Mouse (Mus musculus) ovary, postnatal 14 days (tissue): ENCODE measurements around the gene Cmtm1.
"Not testable (repeated sequence)": the region's sequence is repeated elsewhere in the genome, so short reads cannot be mapped to it uniquely, and the experiment has no call there.

ENCODE experiments used
- DNase-seq: peaks from one replicate; pipeline ENCODE4 v3.0.0; 2022; ENCODE audit warnings: low spot score

Cmtm1 gene

DNA sequence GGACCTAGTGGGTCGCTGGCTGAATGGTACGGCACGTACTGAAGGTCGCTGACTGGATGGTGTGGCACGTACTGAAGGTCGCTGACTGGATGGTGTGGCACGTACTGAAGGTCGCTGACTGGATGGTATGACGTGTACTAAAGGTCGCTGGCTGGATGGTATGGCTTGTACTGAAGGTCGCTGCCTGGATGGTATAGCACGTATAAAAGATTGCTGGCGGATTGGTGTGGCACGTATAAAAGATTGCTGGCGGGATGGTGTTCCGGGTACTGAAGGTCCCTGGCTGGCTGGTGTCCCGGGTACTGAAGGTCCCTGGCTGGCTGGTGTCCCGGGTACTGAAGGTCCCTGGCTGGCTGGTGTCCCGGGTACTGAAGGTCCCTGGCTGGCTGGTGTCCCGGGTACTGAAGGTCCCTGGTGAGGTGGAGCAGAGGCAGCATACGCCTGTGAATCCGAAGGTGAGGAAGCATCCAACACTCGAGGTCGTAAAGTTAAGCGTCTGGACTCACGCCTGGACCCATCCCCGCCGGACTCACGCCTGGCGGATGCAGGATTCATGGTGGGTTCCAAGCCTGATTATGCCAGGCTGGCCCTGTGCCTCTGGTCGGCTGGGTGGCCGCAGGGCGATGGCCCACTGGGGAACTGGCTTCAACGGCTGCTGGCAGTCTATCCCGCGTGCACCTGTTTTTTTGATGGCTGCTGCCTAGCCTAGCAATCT is at the start of gene Cmtm1, which contains the start of gene Gm45711:
Cmtm1 (minus strand) TSS at position 705 of the 715 bp plus-strand sequence.
Gm45711 (minus strand) TSS at position 641 of the 715 bp plus-strand sequence.
- not testable (repeated sequence) for DNase-seq

DNA sequence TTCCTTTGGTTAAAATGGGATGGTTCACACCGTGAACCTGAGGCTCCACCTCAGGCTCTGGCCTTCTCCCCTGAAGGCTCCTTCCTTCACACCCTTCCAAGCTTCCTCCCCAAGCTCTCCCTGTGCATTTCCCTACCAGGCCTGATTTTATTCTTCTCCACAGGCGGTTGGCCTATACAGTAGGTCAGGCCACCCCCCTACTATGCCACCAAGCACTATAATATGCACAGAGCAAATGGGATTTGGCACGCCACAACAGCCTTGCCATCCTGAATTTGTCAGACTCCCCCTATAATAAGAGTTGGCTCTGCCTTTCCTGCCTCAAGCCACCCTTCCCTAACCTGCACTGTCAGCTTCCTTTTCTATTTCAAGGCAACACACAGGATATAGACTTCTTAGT is 48.7 kb upstream of the Cmtm1 start:
- DNase-seq: no peak

DNA sequence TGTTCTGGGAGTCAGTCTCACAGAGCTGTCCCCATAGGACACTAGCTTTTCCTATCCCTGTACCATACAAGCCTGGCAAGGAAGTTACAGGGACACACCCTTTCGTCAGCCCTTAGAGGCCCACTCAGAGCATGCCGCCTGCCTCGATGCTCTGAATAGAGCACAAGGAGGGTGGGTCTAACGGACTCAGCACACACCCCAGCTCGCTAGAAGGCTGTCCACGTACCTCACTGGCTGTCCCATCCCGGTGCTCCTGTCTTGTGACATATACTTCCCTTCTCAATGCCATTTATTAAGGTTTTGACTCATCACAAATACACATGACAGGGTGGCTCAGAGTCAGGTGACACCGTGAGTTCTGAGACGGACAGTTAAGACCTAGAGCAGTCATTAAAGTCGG is 44.6 kb upstream of the Cmtm1 start:
- DNase-seq: no peak

DNA sequence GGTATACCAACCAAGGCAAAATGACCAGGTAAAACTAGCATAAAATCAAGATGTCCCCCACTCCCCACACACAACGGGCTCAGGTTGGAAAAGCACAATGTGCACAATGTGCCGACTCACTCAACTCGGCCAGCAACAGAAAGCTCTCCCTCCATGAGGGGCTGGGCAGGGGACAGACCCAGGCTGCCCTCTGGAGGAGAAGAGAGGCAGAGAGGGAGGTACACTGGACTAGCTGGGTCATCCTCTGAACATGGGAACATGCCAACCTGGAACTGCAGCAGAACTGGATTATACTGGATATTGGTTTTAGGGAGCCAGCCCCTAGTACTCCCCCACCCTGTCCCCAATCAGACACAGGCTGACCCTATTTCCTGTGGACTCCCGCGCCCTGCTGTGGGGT is 43.2 kb upstream of the Cmtm1 start:
- no peak for DNase-seq

DNA sequence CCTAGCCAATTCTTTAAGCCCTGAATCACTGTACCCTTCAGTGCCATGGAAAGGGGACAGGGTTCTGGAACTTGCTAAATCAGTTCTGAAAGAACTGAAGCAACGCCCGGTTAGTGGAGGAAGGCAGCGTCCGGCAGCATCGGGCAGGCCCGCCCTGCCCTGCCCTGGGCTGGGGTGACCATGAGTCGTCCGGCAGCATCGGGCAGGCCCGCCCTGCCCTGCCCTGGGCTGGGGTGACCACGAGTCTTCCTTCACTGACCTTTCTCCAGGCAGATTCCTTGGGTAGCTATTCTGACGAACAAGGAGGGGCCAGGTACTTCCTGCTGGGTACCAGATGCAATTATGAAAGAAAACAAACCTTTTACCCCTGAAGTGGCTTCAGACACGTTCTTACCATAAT is 40.1 kb upstream of the Cmtm1 start:
- no peak for DNase-seq

DNA sequence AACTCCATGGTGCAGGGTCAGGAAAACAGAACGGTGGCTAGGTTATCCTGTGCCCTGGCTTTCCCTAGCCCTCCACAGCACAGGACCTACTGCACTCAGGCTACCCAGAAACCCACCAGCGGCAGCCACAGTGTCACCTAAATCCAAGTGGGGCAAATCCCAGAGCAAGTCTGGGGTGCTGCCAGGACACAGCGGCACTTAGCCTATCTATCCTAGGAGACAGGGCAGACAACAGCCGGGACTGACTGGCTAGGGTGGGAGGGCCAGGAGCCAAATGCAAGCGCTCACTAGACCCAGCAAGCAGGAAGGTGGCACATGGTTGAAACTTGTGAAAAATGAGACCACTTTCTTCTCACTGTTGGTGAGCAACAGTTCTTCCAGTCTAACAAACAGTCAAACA is 39.0 kb upstream of the Cmtm1 start:
- no peak for DNase-seq

DNA sequence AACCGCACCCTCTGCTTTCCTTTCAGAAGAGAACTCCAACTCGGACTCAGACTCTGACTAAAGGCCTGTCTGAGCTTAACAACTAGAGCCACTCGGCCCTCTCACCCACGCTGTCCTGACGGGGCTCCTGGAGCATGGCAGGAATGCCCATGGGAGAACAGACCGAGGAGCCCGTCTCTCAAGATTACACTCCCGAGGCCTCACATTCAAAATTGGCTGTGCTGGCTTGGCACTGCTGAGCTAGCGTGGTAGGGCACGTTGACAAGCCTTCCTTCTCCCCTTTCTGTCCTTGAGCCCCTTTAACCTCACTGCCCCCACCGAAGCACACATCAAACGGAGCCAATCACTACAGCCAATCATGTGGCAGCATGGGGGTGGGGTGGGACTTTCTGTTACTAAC is 36.8 kb upstream of the Cmtm1 start:
- no peak for DNase-seq

DNA sequence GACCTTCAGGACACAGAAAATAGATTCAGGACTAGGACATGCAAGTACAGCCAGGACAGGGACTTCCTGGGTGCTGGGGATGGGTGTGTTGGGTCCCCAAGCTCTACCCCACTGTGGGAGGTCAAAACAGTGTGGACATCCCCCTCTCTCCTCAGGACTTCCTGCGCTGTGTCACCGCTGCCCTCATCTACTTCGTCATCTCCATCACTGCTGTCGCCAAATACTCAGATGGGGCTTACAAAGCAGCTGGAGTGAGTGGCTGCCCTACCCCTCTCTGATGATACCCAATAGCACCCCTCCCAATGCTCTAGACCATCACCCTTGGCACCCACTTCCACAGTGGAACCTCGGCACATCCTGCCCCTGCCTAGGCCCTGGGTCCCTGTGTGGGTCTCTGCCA is 34.7 kb upstream of the Cmtm1 start:
- no peak for DNase-seq

DNA sequence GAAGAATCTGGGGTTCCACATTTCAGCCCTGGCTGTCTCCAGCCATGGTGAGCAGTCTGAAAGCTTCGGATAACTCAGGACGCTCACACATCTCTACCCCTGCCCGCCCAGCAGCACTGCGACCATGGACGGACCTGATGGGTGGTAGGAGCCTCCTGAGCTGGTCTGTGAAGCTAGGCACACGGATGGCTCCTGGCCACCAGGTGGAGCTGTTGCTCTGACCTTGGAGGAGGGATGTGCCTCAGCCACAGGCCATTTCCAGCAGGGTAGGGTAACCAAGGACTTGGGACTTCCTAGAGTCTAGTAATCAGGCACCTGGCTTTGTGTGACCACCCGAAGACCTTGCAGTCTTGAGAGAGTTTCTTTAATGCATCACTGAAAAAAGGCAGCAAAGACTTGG is 34.0 kb upstream of the Cmtm1 start:
- peak; percentile 86 for DNase-seq

DNA sequence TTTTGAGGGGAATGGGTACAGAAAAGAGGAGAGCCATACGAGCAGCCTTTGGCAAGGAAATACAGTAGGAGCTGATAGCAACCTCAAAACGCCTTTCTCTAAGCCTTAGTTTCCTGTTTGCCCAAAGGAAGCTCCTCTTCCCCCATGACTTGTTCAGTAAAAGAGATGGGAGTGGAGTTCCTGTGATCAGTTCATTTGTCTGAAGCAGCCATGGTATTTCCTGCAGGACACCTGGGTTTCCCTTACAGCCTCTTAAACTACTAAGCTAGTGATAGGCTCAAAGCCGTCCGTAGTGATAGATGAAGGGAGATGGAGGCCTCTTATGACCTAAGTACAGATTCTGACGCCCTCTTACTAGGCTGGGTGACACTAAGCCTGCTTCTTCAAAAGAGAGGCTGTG is 32.5 kb upstream of the Cmtm1 start:
- DNase-seq: no peak

DNA sequence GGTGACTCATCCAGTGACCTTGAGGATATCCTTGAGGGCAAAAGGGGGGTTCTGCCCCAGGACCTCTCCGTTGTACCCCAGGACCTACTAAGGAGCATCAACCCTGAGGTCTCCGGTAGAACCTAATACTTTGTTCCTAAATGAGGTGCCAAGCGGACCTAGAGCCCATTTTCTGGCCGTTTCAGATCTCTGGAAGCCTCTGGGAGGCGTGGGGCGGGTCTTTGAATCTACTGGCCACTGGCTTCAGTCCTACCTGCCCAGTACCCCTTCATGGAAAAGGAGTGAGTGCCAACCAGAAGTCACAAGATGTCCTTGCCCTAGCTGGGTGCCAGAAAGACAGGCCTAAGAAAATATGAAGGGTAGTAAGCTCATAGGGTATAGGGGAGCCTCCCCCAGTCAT is 31.7 kb upstream of the Cmtm1 start:
- DNase-seq: no peak

DNA sequence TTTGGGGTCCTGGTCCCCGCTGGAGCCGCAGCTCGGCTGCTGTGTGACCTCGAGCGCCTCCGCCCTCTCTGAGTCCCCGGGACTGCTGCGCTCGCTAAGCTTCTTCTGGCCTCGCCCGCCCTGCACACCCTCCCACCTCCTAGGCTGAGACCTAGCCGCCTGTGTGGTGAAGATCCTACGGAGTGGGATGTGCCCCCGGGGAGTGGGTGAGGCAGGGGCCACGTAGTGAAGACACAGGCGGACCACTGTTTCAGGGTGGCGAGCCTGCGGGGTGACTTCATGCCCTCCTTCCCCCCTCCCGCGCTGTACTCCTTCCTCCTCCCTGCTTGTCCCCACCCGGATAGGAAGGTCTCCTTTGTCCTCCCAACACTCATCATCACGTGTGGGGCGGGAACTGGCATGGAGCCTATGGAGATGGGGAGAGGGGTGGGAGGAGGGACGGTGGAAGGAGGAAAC is 31.2 kb upstream of the Cmtm1 start:
- DNase-seq: peak; percentile 61

DNA sequence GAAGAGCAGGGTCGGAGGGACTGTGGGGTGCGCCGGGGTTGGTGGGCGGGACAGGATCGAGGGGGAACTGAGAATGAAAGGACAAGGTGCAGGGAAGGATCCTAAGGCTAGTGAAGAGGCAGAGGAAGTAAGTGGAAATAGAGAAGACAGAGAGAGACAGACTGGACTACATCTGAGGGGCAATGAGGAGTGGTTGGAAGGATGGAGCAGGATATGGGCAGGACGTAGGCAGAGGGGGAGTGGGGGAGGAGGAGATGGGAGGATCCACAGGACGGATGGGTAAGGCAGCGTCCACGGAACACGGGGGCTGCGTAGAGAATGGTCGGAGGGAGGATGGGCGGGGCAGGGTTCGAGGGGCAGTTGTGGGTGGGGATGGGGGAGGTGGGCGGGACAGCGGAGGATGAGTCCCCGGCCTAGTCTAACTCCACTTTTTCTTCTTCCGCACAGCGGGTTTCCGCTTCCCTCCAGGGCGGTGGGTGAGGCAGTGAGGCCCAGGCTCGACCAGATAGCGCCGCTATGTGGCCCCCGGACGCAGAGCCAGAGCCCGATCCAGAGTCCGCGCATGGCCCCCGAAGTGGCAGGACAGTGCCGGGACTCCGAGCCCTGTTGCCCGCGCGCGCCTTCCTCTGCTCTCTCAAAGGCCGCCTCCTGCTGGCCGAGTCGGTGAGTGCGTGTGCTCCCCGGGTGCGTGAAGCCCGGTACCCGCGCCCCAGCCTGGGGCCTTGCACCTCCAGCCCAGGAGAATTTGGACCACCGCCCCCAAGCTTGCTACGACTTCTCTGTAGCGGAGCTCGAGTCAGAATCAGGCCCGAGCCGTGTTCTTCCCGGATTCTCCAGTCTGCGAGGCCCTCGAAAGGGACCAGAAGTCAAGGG is 30.5 kb upstream of the Cmtm1 start:
- peak; percentile 66 for DNase-seq

DNA sequence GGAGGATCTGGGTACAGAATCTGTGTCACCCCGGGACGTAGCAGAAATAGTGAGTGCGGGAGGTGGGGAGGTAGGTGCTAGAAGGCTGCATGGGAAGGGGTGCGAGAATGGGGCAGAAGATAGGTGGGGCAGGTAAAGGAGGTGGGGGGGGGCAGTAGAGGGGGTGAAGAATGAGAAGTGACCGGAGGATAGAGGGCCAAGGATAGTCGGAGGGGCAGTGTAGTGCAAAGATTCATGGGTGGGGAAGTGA is 30.0 kb upstream of the Cmtm1 start:
- DNase-seq: no peak

DNA sequence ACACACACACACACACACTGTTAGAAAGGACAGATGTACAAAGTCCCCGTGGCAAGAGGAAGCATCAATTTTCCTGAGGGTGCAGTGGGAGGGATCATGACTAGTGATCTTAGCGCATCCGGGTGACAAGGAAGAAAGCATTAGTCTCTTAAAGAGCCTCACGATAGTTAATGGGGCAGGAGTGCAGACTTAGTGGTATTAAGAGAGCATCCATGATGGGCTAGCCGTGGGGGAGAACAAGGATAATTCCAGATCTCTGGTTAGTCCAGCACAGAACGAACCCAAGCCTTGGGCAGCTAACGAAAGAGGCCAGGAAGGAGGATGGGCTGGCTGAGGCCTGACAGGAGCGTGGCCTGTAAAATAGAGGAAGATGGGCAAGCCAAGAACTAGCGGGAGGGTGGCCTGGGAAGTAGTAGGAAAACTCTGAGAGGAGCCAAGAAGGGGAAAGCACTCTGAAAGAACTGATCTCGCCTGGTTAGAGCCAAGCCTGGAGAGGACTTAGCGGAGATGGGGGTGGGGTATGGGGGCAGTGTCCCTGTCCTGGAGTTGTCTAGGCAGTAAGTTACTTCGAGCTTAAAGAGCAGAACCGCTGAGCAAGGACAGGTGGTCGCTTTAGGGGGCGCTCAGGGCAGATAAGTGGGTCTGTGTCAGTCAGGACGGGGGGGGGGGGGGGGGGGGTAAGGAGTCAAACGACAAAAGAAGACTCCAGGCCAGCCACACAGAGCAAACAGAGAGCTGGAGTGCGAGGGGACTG is 29.5 kb upstream of the Cmtm1 start, which contains the start of gene Cmtm3:
Cmtm3 (plus strand) TSS at position 182 of the 754 bp plus-strand sequence.
- DNase-seq: peak; percentile 36

DNA sequence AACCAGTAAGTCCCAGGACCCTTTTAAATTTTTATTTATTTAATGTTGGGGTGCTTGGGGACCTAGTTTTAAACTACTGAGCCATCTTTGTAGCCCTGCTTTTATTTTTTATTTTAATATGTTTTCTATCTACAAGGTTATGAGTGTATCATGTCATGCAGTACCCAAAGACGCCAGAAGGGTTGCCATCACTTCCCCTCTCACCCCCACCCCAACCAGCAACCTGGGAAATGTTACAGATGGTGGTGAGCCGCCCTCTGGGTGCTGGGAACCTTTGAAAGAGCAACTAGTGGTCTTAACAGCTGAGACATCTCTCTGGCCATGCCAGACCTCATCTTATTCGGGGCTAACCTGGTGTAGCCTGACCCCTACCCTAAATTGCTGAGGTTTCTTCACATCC is 27.9 kb upstream of the Cmtm1 start:
- DNase-seq: no peak

DNA sequence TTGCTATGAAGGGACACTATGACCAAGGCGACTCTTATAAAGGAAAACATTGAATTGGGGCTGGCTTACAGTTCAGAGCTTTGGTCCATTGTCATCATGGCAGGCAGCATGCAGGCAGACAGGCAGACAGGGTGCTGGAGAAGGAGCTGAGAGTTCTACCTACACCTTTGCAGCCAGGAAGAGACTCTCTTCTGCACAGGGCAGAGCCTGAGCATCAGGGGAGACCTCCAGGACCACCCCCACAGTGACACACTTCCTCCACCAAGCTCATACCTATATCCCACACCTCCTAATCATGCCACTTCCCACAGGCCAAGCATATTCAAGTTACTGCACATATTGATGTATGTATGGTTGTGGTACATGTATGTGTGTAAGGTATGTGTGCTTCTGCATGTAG is 26.9 kb upstream of the Cmtm1 start:
- no peak for DNase-seq

DNA sequence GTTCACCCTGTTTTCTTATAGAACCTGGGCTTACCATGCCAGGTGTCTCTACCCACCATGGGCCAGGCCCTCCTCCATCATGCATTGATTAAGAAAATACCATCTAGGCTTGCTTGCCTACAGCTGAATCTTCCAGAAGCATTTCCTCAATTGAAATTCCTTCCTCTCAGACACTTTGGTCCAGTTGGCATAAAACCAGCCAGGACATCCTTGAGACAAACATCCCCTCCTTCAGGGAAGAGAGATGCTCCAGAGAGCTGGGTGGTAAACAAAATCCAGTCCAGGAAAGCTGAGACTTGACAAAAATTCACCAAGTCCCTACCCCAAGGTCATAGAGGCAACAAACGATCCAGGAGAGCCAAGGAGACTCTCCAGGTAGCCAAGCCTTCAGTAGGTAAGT is 24.3 kb upstream of the Cmtm1 start:
- no peak for DNase-seq

DNA sequence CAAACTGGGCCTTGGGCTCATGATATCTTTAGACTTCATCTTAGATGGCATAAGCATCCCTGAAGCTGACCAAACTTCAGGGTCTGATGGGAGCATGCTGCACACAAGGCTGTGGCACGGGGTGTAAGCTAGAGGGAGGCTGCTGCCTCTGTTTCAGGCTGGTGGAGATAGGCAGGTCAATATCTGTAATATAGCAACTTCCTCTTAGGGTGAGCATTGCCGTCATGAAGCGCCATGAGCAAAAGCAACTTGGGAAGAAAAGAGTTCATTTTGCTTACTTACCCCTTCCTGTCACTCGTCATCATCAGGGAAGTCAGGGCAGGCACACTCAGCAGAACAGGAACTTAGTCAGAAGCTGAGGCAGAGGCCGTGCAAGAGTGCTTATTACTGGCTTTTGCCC is 23.8 kb upstream of the Cmtm1 start:
- no peak for DNase-seq

DNA sequence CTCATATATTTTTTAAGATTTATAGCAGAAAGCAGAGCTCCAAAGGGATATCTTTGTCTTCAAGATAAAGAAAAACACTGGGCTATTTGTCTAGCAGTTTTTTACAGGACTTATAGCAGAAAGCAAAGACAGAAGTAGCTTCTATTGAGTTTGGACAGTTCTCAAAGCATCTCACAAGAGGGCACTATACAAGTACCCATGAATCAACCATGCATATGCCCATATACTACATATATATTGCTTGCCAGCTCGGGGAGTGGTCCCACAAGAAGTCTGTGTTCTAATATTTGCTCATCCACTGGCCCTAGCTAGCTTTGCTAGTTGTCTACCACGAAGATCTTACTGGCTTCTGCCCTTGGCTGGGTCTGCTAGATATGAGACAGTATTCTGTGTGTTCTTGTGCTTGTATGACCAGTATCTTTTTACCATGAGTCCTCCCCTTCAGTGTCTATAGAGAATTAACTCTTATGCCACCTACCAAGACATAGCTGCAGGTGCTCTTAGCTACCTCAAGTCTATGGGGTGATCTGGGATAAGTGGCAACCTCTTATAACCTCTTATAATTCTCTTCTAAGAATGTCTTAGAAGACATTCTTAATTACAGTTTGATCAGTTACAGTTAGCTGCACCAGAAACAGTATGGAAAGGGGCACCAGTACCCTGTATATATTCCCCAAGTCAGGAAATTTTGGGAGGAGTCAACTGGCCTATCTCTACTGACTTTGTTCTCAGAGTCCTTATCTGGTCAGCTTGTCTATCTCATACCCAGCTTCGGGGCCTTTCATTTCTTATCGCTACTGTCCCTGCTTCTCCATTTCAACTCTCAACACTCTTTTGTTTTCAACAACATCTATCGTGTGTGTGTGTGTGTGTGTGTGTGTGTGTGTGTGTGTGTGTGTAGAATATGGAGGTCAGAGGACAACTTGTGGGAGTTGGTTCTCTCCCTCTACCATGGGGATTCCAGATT is 23.0 kb upstream of the Cmtm1 start:
- DNase-seq: no peak

DNA sequence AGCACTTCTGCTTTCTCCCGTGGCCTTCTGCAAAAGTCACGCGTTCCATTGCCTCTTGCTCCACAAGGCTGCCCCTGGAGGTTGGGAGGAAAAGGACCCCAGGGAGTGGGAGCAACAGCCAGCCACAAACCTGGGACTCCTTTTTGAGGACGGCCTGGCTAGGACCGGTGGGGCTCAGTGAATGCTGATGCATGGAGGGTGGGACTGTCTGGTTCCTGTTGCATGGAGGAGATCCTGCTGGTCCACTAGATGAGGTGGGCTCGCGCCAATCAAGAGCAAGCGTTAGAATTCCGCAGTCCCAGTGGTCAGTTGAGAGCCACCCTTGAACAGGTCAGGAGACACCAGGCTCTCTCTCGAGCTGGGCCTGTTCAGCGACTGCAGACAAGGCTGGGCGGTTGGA is 12.0 kb upstream of the Cmtm1 start, which contains the start of gene Cmtm2b:
Cmtm2b (plus strand) TSS at position 301 of the 400 bp plus-strand sequence.
- not testable (repeated sequence) for DNase-seq
